Mouse (Mus musculus): ENCODE data around the gene Hs2st1. TPM values are rescaled to one million over a fixed set of nuclear protein-coding genes. Genes with fewer than 3 reads are reported as not detected.

Hs2st1 gene
- polyA plus RNA-seq, 1 experiment from 2014 or later, result 12.7 TPM

DNA sequence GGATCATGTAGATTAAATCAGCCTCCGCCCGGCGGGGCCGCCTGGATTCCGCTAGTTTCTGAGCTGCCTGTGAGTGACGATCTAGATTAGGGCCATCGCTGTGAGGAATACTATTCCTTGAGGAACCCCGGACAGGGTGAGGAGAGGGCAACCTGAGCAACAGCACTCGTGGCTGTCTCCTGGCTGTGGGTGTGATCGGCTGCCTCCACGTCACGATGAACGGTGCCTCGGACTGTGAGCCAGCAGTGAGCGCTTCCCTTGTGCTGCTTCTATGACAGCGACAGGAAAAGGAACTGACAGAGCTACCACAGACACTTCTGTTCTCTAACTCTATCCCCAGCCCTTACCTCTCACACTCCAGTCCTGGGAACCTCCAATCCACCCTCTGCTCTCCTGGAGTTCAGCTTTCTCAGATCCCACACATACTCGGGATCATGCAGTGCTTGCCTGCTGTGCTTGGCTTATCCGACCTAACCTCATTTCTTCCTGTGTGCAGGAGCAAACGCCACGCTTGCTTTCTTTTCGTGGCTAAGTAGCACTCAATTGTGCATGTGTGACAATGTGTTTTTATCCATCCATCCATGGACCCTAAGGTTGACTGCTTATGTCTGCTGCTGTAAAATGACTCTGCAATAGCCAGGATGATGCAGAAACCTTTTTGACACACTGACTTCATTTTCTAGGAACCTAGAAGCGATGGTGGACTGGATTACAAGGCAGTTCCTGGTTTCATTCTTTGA is 8.3 kb downstream of the Hs2st1 start:
- H3K9me3 ChIP-seq, result no peaks in the 10 kb centered on the region
- H3K4me1 ChIP-seq, result peaks cover 19% of the 10 kb centered on the region
- H3K27me3 ChIP-seq (replicated peaks; ENCODE audit: low read depth, poor library complexity, severe bottlenecking), result no peaks in the 10 kb centered on the region
- H3K36me3 ChIP-seq (replicated peaks), result no peaks in the 10 kb centered on the region; the same call in 1 of the 2 replicates
- DNase-seq (ENCODE audit: low spot score), result no peak
- WGBS, result 71% methylated on average over 22 of the region's 22 CpGs
- H3K27ac ChIP-seq (replicated peaks), result no peak overlapping the region
- no peak overlapping the region for H3K4me3 ChIP-seq

DNA sequence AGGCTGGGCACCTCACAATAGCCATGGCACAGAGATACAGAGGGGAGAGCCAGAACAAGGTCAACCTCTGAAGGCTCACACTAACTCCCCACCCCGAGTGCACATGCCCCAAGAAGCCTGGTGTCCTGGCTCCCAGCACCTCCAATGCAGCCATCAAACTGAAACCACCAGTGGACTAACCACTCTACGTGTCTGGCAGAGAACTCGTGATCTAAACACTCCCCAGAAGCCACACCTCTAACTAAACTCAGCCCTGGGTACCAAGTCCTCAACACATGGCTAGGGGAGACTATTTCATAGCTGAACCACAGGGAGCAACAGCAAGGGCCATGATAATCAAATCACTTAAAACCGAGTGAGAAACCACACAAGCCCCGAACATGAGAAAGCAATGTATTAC is 11.7 kb downstream of the Hs2st1 start:
- no peak for DNase-seq (ENCODE audit: low spot score)
- H3K4me3 ChIP-seq, result no peak overlapping the region
- H3K27me3 ChIP-seq (replicated peaks; ENCODE audit: low read depth, poor library complexity, severe bottlenecking), result no peaks in the 10 kb centered on the region
- no peaks in the 10 kb centered on the region for H3K9me3 ChIP-seq
- H3K4me1 ChIP-seq, result peaks cover 32% of the 10 kb centered on the region
- 63% methylated on average over 5 of the region's 5 CpGs for WGBS
- H3K36me3 ChIP-seq (replicated peaks), result no peaks in the 10 kb centered on the region; the same call in 1 of the 2 replicates
- 0 out of 2 replicates have a peak overlapping the region, but pooled peaks have one; percentile 30 for H3K27ac ChIP-seq (replicated peaks)

GRCm38 (mm10) chr3:144556625-144557324 is 13.2 kb downstream of the Hs2st1 start:
- 5% methylated on average over 16 of the region's 16 CpGs for WGBS
- no peaks in the 10 kb centered on the region for H3K9me3 ChIP-seq
- peak overlapping the region; percentile 60 for H3K27ac ChIP-seq (replicated peaks)
- H3K4me3 ChIP-seq, result peak overlapping the region; percentile 37
- peaks cover 33% of the 10 kb centered on the region for H3K4me1 ChIP-seq
- DNase-seq (ENCODE audit: low spot score), result peak; percentile 41
- no peaks in the 10 kb centered on the region; the same call in 1 of the 2 replicates for H3K36me3 ChIP-seq (replicated peaks)
- H3K27me3 ChIP-seq (replicated peaks; ENCODE audit: low read depth, poor library complexity, severe bottlenecking), result no peaks in the 10 kb centered on the region

DNA sequence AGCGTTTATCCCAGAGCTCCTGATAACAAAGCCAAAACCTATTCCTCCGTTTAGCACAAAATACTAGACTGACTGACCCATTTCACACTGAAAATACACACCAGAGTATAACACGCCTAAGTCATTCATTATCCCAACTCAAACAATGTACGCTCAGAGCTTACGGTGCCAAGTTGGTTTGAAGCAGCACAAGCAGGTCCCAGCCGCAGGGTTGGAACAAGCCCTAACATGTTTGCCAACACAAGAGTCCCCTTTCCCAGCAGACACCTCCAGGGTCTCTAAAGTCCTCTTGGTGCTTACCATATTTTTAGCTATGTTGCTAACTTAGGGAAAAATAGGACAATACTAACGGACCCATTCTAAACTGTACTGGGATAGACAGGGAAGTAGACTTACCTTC is 14.8 kb downstream of the Hs2st1 start:
- H3K9me3 ChIP-seq, result no peaks in the 10 kb centered on the region
- H3K27ac ChIP-seq (replicated peaks), result no peak overlapping the region
- peaks cover 39% of the 10 kb centered on the region for H3K4me1 ChIP-seq
- H3K36me3 ChIP-seq (replicated peaks), result no peaks in the 10 kb centered on the region
- no peak overlapping the region for H3K4me3 ChIP-seq
- 89% methylated on average over 7 of the region's 7 CpGs for WGBS
- no peak for DNase-seq (ENCODE audit: low spot score)
- H3K27me3 ChIP-seq (replicated peaks; ENCODE audit: low read depth, poor library complexity, severe bottlenecking), result no peaks in the 10 kb centered on the region

GRCm38 (mm10) chr3:144554503-144554902 is 15.5 kb downstream of the Hs2st1 start:
- no peak overlapping the region for H3K4me3 ChIP-seq
- no peaks in the 10 kb centered on the region for H3K36me3 ChIP-seq (replicated peaks)
- WGBS, result 78% methylated on average over 9 of the region's 9 CpGs
- H3K9me3 ChIP-seq, result no peaks in the 10 kb centered on the region
- no peaks in the 10 kb centered on the region for H3K27me3 ChIP-seq (replicated peaks; ENCODE audit: low read depth, poor library complexity, severe bottlenecking)
- no peak for DNase-seq (ENCODE audit: low spot score)
- H3K4me1 ChIP-seq, result peaks cover 37% of the 10 kb centered on the region
- no peak overlapping the region for H3K27ac ChIP-seq (replicated peaks)

DNA sequence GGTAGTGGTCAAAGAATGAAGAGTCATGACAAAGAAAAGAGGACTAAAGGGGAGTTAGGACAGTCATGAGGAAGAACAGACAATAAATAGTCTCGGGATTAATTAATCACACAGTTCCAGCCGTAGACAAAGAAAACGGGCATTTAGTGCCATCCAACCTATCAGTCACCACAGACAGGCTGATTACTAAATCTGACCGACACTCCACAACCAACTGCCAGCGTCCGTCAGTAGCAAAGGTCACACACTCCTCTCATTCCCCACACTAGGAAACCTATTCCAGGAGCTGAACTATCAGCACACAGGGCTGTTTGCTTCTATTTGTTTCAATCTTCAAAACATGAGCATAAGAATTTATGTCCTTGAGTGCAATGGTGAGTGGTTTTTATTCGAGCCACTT is 16.0 kb downstream of the Hs2st1 start:
- Histone ChIP-seq H3K27ac (replicated peaks) (no peak overlapping the region), H3K9me3 (no peaks in the 10 kb centered on the region), H3K27me3 (replicated peaks; ENCODE audit: low read depth, poor library complexity, severe bottlenecking) (no peaks in the 10 kb centered on the region), H3K36me3 (replicated peaks) (no peaks in the 10 kb centered on the region), H3K4me3 (no peak overlapping the region), H3K4me1 (peaks cover 34% of the 10 kb centered on the region)
- WGBS, result 74% methylated on average over 7 of the region's 7 CpGs
- DNase-seq (ENCODE audit: low spot score), result no peak

DNA sequence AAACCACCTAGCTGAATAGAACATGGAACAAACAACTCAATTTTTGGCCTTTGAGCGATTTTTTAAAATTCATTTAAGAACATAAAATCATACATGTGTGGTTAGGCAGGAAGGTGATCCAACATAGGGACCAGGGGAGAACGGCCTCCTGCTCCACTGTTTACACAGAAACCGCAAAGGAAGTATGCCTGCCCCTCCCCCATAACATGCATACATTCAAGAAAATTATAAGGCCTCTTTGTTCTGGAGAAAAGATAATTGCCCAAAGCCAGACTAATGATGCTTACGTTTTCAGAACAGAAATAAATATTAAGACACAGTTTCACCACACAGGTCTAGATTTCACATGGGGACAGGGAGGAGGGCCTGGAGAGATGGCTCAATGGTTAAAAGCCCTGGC is 18.6 kb downstream of the Hs2st1 start:
- Histone ChIP-seq H3K9me3 (no peaks in the 10 kb centered on the region), H3K4me1 (peaks cover 21% of the 10 kb centered on the region), H3K27me3 (replicated peaks; ENCODE audit: low read depth, poor library complexity, severe bottlenecking) (no peaks in the 10 kb centered on the region), H3K36me3 (replicated peaks) (no peaks in the 10 kb centered on the region), H3K27ac (replicated peaks) (no peak overlapping the region), H3K4me3 (no peak overlapping the region)
- 67% methylated on average over 4 of the region's 4 CpGs for WGBS
- DNase-seq (ENCODE audit: low spot score), result no peak

DNA sequence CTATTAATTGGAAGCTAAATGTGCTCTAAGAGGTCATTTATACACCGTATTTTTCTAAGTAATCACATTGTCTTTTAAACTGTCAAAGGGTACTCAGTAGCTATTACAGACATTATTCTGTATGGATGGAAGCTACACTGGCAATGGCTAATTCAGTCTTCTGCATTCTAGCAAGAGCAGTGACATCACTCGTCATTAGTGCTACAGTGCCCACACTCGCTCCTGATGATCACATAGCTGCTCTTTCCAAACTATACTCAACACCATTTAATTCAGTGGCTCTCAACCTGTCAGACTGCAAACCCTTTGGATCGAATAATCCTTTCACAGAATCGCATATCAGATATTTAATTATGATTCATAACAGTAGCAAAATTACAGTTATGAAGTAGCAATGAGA is 19.3 kb downstream of the Hs2st1 start:
- no peak overlapping the region for H3K27ac ChIP-seq (replicated peaks)
- 91% methylated on average over 5 of the region's 5 CpGs for WGBS
- no peaks in the 10 kb centered on the region for H3K36me3 ChIP-seq (replicated peaks)
- H3K27me3 ChIP-seq (replicated peaks; ENCODE audit: low read depth, poor library complexity, severe bottlenecking), result no peaks in the 10 kb centered on the region
- H3K4me1 ChIP-seq, result peaks cover 16% of the 10 kb centered on the region
- DNase-seq (ENCODE audit: low spot score), result no peak
- no peak overlapping the region for H3K4me3 ChIP-seq
- no peaks in the 10 kb centered on the region for H3K9me3 ChIP-seq

GRCm38 (mm10) chr3:144550036-144550435 is 19.9 kb downstream of the Hs2st1 start:
- Histone ChIP-seq H3K27me3 (replicated peaks; ENCODE audit: low read depth, poor library complexity, severe bottlenecking) (no peaks in the 10 kb centered on the region), H3K4me1 (peaks cover 16% of the 10 kb centered on the region), H3K27ac (replicated peaks) (no peak overlapping the region), H3K9me3 (no peaks in the 10 kb centered on the region), H3K36me3 (replicated peaks) (no peaks in the 10 kb centered on the region), H3K4me3 (no peak overlapping the region)
- no peak for DNase-seq (ENCODE audit: low spot score)
- 91% methylated on average over 5 of the region's 5 CpGs for WGBS

- Histone ChIP-seq H3K4me1 (peaks cover 11% of the 10 kb centered on the region), H3K27ac (replicated peaks) (no peak overlapping the region), H3K27me3 (replicated peaks; ENCODE audit: low read depth, poor library complexity, severe bottlenecking) (no peaks in the 10 kb centered on the region), H3K36me3 (replicated peaks) (no peaks in the 10 kb centered on the region), H3K4me3 (no peak overlapping the region), H3K9me3 (no peaks in the 10 kb centered on the region)
- no peak for DNase-seq (ENCODE audit: low spot score)
- WGBS, result 92% methylated on average over 7 of the region's 7 CpGs
Measured at GRCm38 (mm10) chr3:144548186-144548845, 21.7 kb downstream of the Hs2st1 start.

DNA sequence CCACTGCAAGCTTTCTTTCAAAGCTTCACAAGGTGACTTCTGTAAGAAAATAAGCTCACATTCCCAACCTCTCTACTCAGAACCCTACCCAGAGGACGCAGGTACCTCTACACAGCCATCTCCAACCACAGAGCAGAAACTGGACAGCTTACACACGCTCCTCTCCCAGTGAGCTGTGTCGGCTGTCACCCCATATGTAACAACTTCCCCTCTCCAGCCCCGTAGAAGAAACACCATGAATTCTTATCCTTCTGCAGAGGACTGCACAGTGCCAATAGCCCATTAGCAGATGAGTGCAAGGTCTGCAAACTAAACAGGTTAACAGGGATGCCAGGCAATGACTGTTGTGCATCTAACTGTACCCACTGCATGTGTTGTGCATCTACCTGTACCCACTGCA is 23.5 kb downstream of the Hs2st1 start:
- WGBS, result 79% methylated on average over 4 of the region's 4 CpGs
- no peak overlapping the region for H3K4me3 ChIP-seq
- H3K4me1 ChIP-seq, result peaks cover 11% of the 10 kb centered on the region
- no peaks in the 10 kb centered on the region for H3K36me3 ChIP-seq (replicated peaks)
- no peaks in the 10 kb centered on the region for H3K27me3 ChIP-seq (replicated peaks; ENCODE audit: low read depth, poor library complexity, severe bottlenecking)
- DNase-seq (ENCODE audit: low spot score), result no peak
- no peaks in the 10 kb centered on the region for H3K9me3 ChIP-seq
- H3K27ac ChIP-seq (replicated peaks), result no peak overlapping the region

- Histone ChIP-seq H3K36me3 (replicated peaks) (no peaks in the 10 kb centered on the region), H3K27me3 (replicated peaks; ENCODE audit: low read depth, poor library complexity, severe bottlenecking) (no peaks in the 10 kb centered on the region), H3K4me3 (no peak overlapping the region), H3K27ac (replicated peaks) (no peak overlapping the region), H3K4me1 (peaks cover 10% of the 10 kb centered on the region; the same call in 1 of the 2 replicates), H3K9me3 (no peaks in the 10 kb centered on the region)
- 62% methylated on average over 4 of the region's 4 CpGs for WGBS
- no peak for DNase-seq (ENCODE audit: low spot score)
Measured at GRCm38 (mm10) chr3:144545832-144546231, 24.1 kb downstream of the Hs2st1 start.
